Mouse (Mus musculus): ENCODE measurements at regions not wholly inside any gene's neighbourhood (a gene's known extent, or its start where the extent isn't known, plus 50 kb on each side); places are given as distances from the start of the nearest gene placed in this dataset.

- no peak for DNase-seq (ENCODE audit: low spot score)
Measured at GRCm38 (mm10) chr14:87346812-87347211, 69.6 kb upstream of the Tdrd3 start.

GRCm38 (mm10) chr14:87348825-87349224 is 67.6 kb upstream of the Tdrd3 start:
- no peak for DNase-seq (ENCODE audit: low spot score)

GRCm38 (mm10) chr14:87365793-87366192 is 50.6 kb upstream of the Tdrd3 start:
- no peak for DNase-seq (ENCODE audit: low spot score)
